In the genomic region with DNA sequence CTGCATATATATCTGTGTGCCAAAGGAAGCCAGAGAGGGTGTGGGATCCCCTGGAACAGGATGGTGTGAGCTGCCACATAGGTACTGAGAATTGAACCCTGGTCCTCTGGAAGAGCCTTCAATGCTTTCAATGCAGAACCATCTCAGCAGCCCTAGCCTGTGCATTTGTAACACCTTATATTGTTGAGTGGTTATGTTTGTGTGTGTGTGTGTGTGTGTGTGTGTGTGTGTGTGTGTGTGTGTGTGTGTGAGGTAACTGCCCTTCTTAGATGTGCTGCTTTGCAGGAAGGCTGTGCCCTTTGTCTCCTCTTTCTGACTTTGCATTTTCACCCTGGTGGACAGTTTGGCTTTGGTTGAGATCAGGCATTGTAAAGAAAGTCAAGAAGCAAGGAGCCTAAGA, we compare ENCODE assay signal across 20 mouse cellular contexts.
"Had no signal": no experiment of that assay in that cellular context is flagged by ENCODE, and none has a peak within 500 bp of the region (broad histone marks: within the 10 kb centered on the region; RNA-seq: fewer than 3 reads in every experiment).

No protein-coding gene starts in this region.

- H3K27me3 ChIP-seq: lung, embryonic 15.5 days; midbrain, embryonic 13.5 days; midbrain, embryonic 15.5 days; neural tube, embryonic 13.5 days; neural tube, embryonic 15.5 days; stomach, embryonic 15.5 days had no signal

- ATAC-seq: liver, postnatal 0 days; lung, postnatal 0 days; midbrain, embryonic 13.5 days; midbrain, embryonic 15.5 days had no signal

- H3K9ac ChIP-seq: liver, postnatal 0 days; lung, embryonic 15.5 days; midbrain, embryonic 13.5 days; midbrain, embryonic 15.5 days; neural tube, embryonic 13.5 days; neural tube, embryonic 15.5 days; stomach, embryonic 15.5 days had no signal

- H3K4me3 ChIP-seq: lung, embryonic 15.5 days; megakaryocyte, embryonic 14.5 days; midbrain, embryonic 13.5 days; midbrain, embryonic 15.5 days; myocyte; neural tube, embryonic 13.5 days; neural tube, embryonic 15.5 days; stomach, embryonic 15.5 days had no signal

- H3K9me3 ChIP-seq: lung, embryonic 15.5 days; midbrain, embryonic 13.5 days; midbrain, embryonic 15.5 days; neural tube, embryonic 13.5 days; neural tube, embryonic 15.5 days; stomach, embryonic 15.5 days had no signal

- H3K36me3 ChIP-seq: lung, embryonic 15.5 days; midbrain, embryonic 13.5 days; midbrain, embryonic 15.5 days; neural tube, embryonic 13.5 days; neural tube, embryonic 15.5 days; stomach, embryonic 15.5 days had no signal

- H3K4me1 ChIP-seq: lung, embryonic 15.5 days; megakaryocyte, embryonic 14.5 days; stomach, embryonic 15.5 days had no signal

- DNase-seq: liver, postnatal 0 days; lung, adult 2 months; lung, postnatal 14 days; lung, postnatal 36 days; right cerebral cortex, postnatal 14 days; thymus, adult 2 months; thymus, postnatal 25 days; thymus, postnatal 4 days had no signal

- H3K4me2 ChIP-seq: lung, embryonic 15.5 days; midbrain, embryonic 11.5 days; midbrain, embryonic 13.5 days; midbrain, embryonic 15.5 days; neural tube, embryonic 13.5 days; neural tube, embryonic 15.5 days; stomach, embryonic 15.5 days had no signal

- H3K27ac ChIP-seq: lung, embryonic 15.5 days; macrophage; midbrain, embryonic 13.5 days; midbrain, embryonic 15.5 days; neural tube, embryonic 13.5 days; neural tube, embryonic 15.5 days; stomach, embryonic 15.5 days; stomach, postnatal 0 days had no signal
